Mouse (Mus musculus) left cerebral cortex, adult 9 months (tissue): Measurements from ENCODE around the gene Fam234b.

Source experiments
- DNase-seq, 2 experiments: peaks; one replicate each; pipeline ENCODE4 v3.0.0; 2022; ENCODE audit warnings: low spot score in 2 of 2

Fam234b gene

GRCm38 (mm10) chr6:135223786-135224416, 26.1 kb downstream of the Fam234b start:
- DNase-seq, result no peak

- DNase-seq, result no peak
These were observed 30.7 kb downstream of the Fam234b start for GRCm38 (mm10) chr6:135228465-135228941.

- DNase-seq, result no peak
These were observed 32.8 kb downstream of the Fam234b start for GRCm38 (mm10) chr6:135230586-135230985.

- DNase-seq, result peak; percentile 59
These were observed 34.8 kb downstream of the Fam234b start for GRCm38 (mm10) chr6:135232443-135233182.

- no peak for DNase-seq
These were observed 38.0 kb downstream of the Fam234b start for GRCm38 (mm10) chr6:135235742-135236141.

GRCm38 (mm10) chr6:135236576-135236975, 38.8 kb downstream of the Fam234b start:
- no peak for DNase-seq

- DNase-seq, result no peak
These were observed 39.5 kb downstream of the Fam234b start for GRCm38 (mm10) chr6:135237326-135237725.

GRCm38 (mm10) chr6:135238211-135238610, 40.4 kb downstream of the Fam234b start:
- no peak for DNase-seq

GRCm38 (mm10) chr6:135240361-135240760, 42.6 kb downstream of the Fam234b start:
- DNase-seq, result no peak

GRCm38 (mm10) chr6:135245586-135245985, 47.8 kb downstream of the Fam234b start:
- DNase-seq, result no peak

GRCm38 (mm10) chr6:135247861-135248260, 50.1 kb downstream of the Fam234b start:
- DNase-seq, result no peak

GRCm38 (mm10) chr6:135249846-135250531, 52.2 kb downstream of the Fam234b start:
- peak in 1 of 2 experiments; percentile 72 for DNase-seq

- no peak for DNase-seq
These were observed 53.3 kb downstream of the Fam234b start for GRCm38 (mm10) chr6:135250926-135251699.

- DNase-seq, result no peak
These were observed 54.3 kb downstream of the Fam234b start for GRCm38 (mm10) chr6:135251849-135252727.

- peak; percentile 46 to 85 for DNase-seq
These were observed 54.9 kb downstream of the Fam234b start for GRCm38 (mm10) chr6:135252728-135253077.

- DNase-seq, result no peak
These were observed 56.4 kb downstream of the Fam234b start, which contains the start of gene Gsg1 for GRCm38 (mm10) chr6:135254153-135254552. Gsg1 (minus strand) TSS chr6:135254351.

- no peak for DNase-seq
These were observed 62.7 kb downstream of the Fam234b start for GRCm38 (mm10) chr6:135260435-135260834.

- no peak for DNase-seq
These were observed 63.3 kb downstream of the Fam234b start for GRCm38 (mm10) chr6:135261124-135261523.

GRCm38 (mm10) chr6:135262565-135262964, 64.8 kb downstream of the Fam234b start:
- DNase-seq, result no peak

- DNase-seq, result no peak
These were observed 66.4 kb downstream of the Fam234b start for GRCm38 (mm10) chr6:135264136-135264535.

- no peak for DNase-seq
These were observed 68.3 kb downstream of the Fam234b start for GRCm38 (mm10) chr6:135266056-135266455.
